Mouse (Mus musculus): ENCODE data around the gene Samd1. TPM values are rescaled to one million over a fixed set of nuclear protein-coding genes. Genes with fewer than 3 reads are reported as not detected.

Samd1 gene
- total and polyA plus RNA-seq, 3 experiments, result 111 to 121 TPM; not detected in 1

GRCm38 (mm10) chr8:83980250-83980649 is 17.2 kb upstream of the Samd1 start:
- peaks cover 8 to 11% of the 10 kb centered on the region in 2 experiments for H3K4me1 ChIP-seq (ENCODE audit: control insufficient read depth in 1 of 2, insufficient read depth in 2 of 2, low read length in 2 of 2)
- no peak for DNase-seq (ENCODE audit: low read depth, low spot score)
- H3K27ac ChIP-seq (ENCODE audit: control insufficient read depth, low read depth, low read length), result no peak overlapping the region
- TF ChIP-seq NRF1 (IDR thresholded peaks at IDR 0.05; ENCODE audit: insufficient read depth, low read depth, low read length, poor library complexity, severe bottlenecking) (no peak), TAL1 (IDR thresholded peaks at IDR 0.05; ENCODE audit: low read length) (no peak), POLR2A (IDR thresholded peaks at IDR 0.05; ENCODE audit: control insufficient read depth in 1 of 2, insufficient read depth in 1 of 2, low read depth in 1 of 2, low read length in 2 of 2, poor library complexity in 1 of 2) (no peak), ZKSCAN1 (IDR thresholded peaks at IDR 0.05; ENCODE audit: low read depth, low read length) (no peak), POLR2AphosphoS2 (IDR thresholded peaks at IDR 0.05; ENCODE audit: low read length) (no peak), E2F4 (IDR thresholded peaks at IDR 0.05; ENCODE audit: borderline replicate concordance, low read depth, low read length) (no peak), USF2 (IDR thresholded peaks at IDR 0.05; ENCODE audit: borderline replicate concordance in 1 of 2, insufficient read depth in 1 of 2, low read depth in 1 of 2, low read length in 2 of 2) (no peak), GABPA (IDR thresholded peaks at IDR 0.05; ENCODE audit: low read depth, low read length) (no peak), MXI1 (IDR thresholded peaks at IDR 0.05; ENCODE audit: low read depth, low read length) (no peak), MAX (IDR thresholded peaks at IDR 0.05; ENCODE audit: low read length) (no peak), CHD2 (IDR thresholded peaks at IDR 0.05; ENCODE audit: low read length) (no peak), SIN3A (IDR thresholded peaks at IDR 0.05; ENCODE audit: low read length) (no peak)
- no peak overlapping the region for H3K9ac ChIP-seq (ENCODE audit: control insufficient read depth, low read depth, low read length, poor library complexity, severe bottlenecking)
- H3K27me3 ChIP-seq (ENCODE audit: control insufficient read depth in 1 of 2, insufficient read depth in 2 of 2, low read length in 2 of 2), result no peaks in the 10 kb centered on the region
- no peak overlapping the region for H3K4me3 ChIP-seq (ENCODE audit: control insufficient read depth in 1 of 2, insufficient read depth in 1 of 2, low read depth in 2 of 2, low read length in 2 of 2)
- peaks cover 0 to 6% of the 10 kb centered on the region in 2 experiments; a peak in 3 of 4 replicates for H3K36me3 ChIP-seq (ENCODE audit: control insufficient read depth in 1 of 2, insufficient read depth in 2 of 2, low read length in 2 of 2)
- H3K9me3 ChIP-seq (replicated peaks; ENCODE audit: insufficient read depth, low read length), result no peaks in the 10 kb centered on the region
- H3K79me2 ChIP-seq (ENCODE audit: control insufficient read depth, insufficient read depth, low read length, poor library complexity), result no peaks in the 10 kb centered on the region

DNA sequence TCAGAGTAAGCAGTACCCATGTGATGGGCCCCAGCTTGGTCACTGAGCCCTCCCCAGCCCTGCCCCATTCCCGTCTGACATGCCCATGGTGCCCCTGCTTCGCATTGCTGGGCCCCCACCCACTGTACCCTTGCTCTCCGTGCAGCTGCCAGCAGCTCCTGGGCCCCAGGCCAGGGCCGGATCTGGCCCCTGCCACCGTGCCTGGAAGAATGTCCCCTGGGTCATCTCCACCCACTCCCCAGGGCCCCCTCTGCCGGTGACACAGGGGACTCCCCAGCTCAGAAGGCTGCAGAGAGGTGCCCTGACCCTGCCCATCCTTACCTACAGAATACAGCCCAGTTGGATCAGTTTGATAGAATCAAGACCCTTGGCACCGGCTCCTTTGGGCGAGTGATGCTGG is 16.6 kb upstream of the Samd1 start:
- Histone ChIP-seq H3K79me2 (ENCODE audit: control insufficient read depth, insufficient read depth, low read length, poor library complexity) (no peaks in the 10 kb centered on the region), H3K9me3 (replicated peaks; ENCODE audit: insufficient read depth, low read length) (no peaks in the 10 kb centered on the region), H3K9ac (ENCODE audit: control insufficient read depth, low read depth, low read length, poor library complexity, severe bottlenecking) (no peak overlapping the region), H3K36me3 (ENCODE audit: control insufficient read depth in 1 of 2, insufficient read depth in 2 of 2, low read length in 2 of 2) (peaks cover 0 to 6% of the 10 kb centered on the region in 2 experiments; a peak in 3 of 4 replicates), H3K4me3 (ENCODE audit: control insufficient read depth in 1 of 2, insufficient read depth in 1 of 2, low read depth in 2 of 2, low read length in 2 of 2) (no peak overlapping the region), H3K27me3 (ENCODE audit: control insufficient read depth in 1 of 2, insufficient read depth in 2 of 2, low read length in 2 of 2) (no peaks in the 10 kb centered on the region), H3K27ac (ENCODE audit: control insufficient read depth, low read depth, low read length) (no peak overlapping the region), H3K4me1 (ENCODE audit: control insufficient read depth in 1 of 2, insufficient read depth in 2 of 2, low read length in 2 of 2) (peaks cover 8 to 11% of the 10 kb centered on the region in 2 experiments)
- TF ChIP-seq TCF12 (IDR thresholded peaks at IDR 0.05; ENCODE audit: low read depth, low read length) (no peak), POLR2A (IDR thresholded peaks at IDR 0.05; ENCODE audit: control insufficient read depth in 1 of 2, insufficient read depth in 1 of 2, low read depth in 1 of 2, low read length in 2 of 2, poor library complexity in 1 of 2) (no peak), GABPA (IDR thresholded peaks at IDR 0.05; ENCODE audit: low read depth, low read length) (no peak), NRF1 (IDR thresholded peaks at IDR 0.05; ENCODE audit: insufficient read depth, low read depth, low read length, poor library complexity, severe bottlenecking) (no peak), ZC3H11A (IDR thresholded peaks at IDR 0.05; ENCODE audit: low read depth, low read length) (no peak), MAZ (IDR thresholded peaks at IDR 0.05; ENCODE audit: low read depth, low read length) (no peak), ETS1 (IDR thresholded peaks at IDR 0.05; ENCODE audit: low read depth, low read length) (no peak), ZMIZ1 (IDR thresholded peaks at IDR 0.05; ENCODE audit: low read depth, low read length) (no peak), USF1 (IDR thresholded peaks at IDR 0.05; ENCODE audit: low read depth, low read length) (no peak), TBP (IDR thresholded peaks at IDR 0.05; ENCODE audit: low read depth, low read length) (no peak), GATA1 (IDR thresholded peaks at IDR 0.05; ENCODE audit: low read depth, low read length) (no peak), USF2 (IDR thresholded peaks at IDR 0.05; ENCODE audit: borderline replicate concordance in 1 of 2, insufficient read depth in 1 of 2, low read depth in 1 of 2, low read length in 2 of 2) (no peak), CTCF (IDR thresholded peaks at IDR 0.05 in 2 of 3, conservative IDR thresholded peaks at IDR 0.05 in 1 of 3; ENCODE audit: control insufficient read depth in 1 of 3, insufficient read depth in 1 of 3, low read depth in 2 of 3, low read length in 3 of 3, poor library complexity in 1 of 3, severe bottlenecking in 1 of 3) (no peak), ELF1 (IDR thresholded peaks at IDR 0.05; ENCODE audit: low read depth, low read length) (no peak), EP300 (IDR thresholded peaks at IDR 0.05; ENCODE audit: low read depth in 1 of 2, low read length in 2 of 2) (no peak), MYC (IDR thresholded peaks at IDR 0.05; ENCODE audit: low read depth, low read length) (no peak), RCOR1 (IDR thresholded peaks at IDR 0.05; ENCODE audit: low read depth, low read length) (no peak), RAD21 (IDR thresholded peaks at IDR 0.05; ENCODE audit: low read depth, low read length) (no peak), CHD1 (IDR thresholded peaks at IDR 0.05; ENCODE audit: low read depth, low read length) (no peak), NELFE (IDR thresholded peaks at IDR 0.05; ENCODE audit: low read depth, low read length) (no peak)
- no peak for DNase-seq (ENCODE audit: low read depth, low spot score)

Measured in MEL (cell line).